Mouse (Mus musculus): Measurements from ENCODE around the gene Adk.
A peak's percentile ranks its signal among the peaks of the same experiment; 100 is the strongest.

The Adk gene

GRCm38 (mm10) chr14:21052112-21052780 is at the start of gene Adk, which contains the start of gene Ap3m1:
Adk (plus strand) TSS chr14:21052574.
Ap3m1 (minus strand) TSS chr14:21052508.
- peak; percentile 86 to 89 for DNase-seq (ENCODE audit: low spot score in 2 of 2)

- no peak for DNase-seq (ENCODE audit: low spot score in 2 of 2)
Observed at GRCm38 (mm10) chr14:21013800-21014334, 38.5 kb upstream of the Adk start.

GRCm38 (mm10) chr14:21017871-21018270 is 34.5 kb upstream of the Adk start:
- DNase-seq (ENCODE audit: low spot score in 2 of 2) = no peak

- DNase-seq (ENCODE audit: low spot score in 2 of 2) = no peak
Observed at GRCm38 (mm10) chr14:21018977-21019376, 33.4 kb upstream of the Adk start.

- DNase-seq (ENCODE audit: low spot score in 2 of 2) = peak in 1 of 2 experiments; percentile 49
Observed at GRCm38 (mm10) chr14:21020435-21020834, 31.9 kb upstream of the Adk start.

GRCm38 (mm10) chr14:21027542-21027941 is 24.8 kb upstream of the Adk start:
- no peak for DNase-seq (ENCODE audit: low spot score in 2 of 2)

- peak in 1 of 2 experiments; percentile 61 for DNase-seq (ENCODE audit: low spot score in 2 of 2)
Observed at GRCm38 (mm10) chr14:21029025-21029659, 23.2 kb upstream of the Adk start.

GRCm38 (mm10) chr14:21031783-21032511 is 20.4 kb upstream of the Adk start:
- DNase-seq (ENCODE audit: low spot score in 2 of 2) = no peak

GRCm38 (mm10) chr14:21034271-21034670 is 18.1 kb upstream of the Adk start:
- no peak for DNase-seq (ENCODE audit: low spot score in 2 of 2)

- DNase-seq (ENCODE audit: low spot score in 2 of 2) = no peak
Observed at GRCm38 (mm10) chr14:21034791-21035190, 17.6 kb upstream of the Adk start.

- DNase-seq (ENCODE audit: low spot score in 2 of 2) = no peak
Observed at GRCm38 (mm10) chr14:21039077-21039476, 13.3 kb upstream of the Adk start.

GRCm38 (mm10) chr14:21039623-21040022 is 12.8 kb upstream of the Adk start:
- DNase-seq (ENCODE audit: low spot score in 2 of 2) = no peak

- no peak for DNase-seq (ENCODE audit: low spot score in 2 of 2)
Observed at GRCm38 (mm10) chr14:21047840-21048239, 4.5 kb upstream of the Adk start.

- no peak for DNase-seq (ENCODE audit: low spot score in 2 of 2)
Observed at GRCm38 (mm10) chr14:21048879-21049278, 3.5 kb upstream of the Adk start.

GRCm38 (mm10) chr14:21050734-21051133 is 1.6 kb upstream of the Adk start:
- no peak for DNase-seq (ENCODE audit: low spot score in 2 of 2)

GRCm38 (mm10) chr14:21051380-21052111 is 828 bp upstream of the Adk start:
- no peak for DNase-seq (ENCODE audit: low spot score in 2 of 2)

- DNase-seq (ENCODE audit: low spot score in 2 of 2) = peak; percentile 49 to 55
Observed at GRCm38 (mm10) chr14:21052781-21053130, 382 bp downstream of the Adk start.

- no peak for DNase-seq (ENCODE audit: low spot score in 2 of 2)
Observed at GRCm38 (mm10) chr14:21053151-21053550, 777 bp downstream of the Adk start.

- DNase-seq (ENCODE audit: low spot score in 2 of 2) = no peak
Observed at GRCm38 (mm10) chr14:21053586-21053985, 1.2 kb downstream of the Adk start.

GRCm38 (mm10) chr14:21058972-21059371 is 6.6 kb downstream of the Adk start:
- DNase-seq (ENCODE audit: low spot score in 2 of 2) = no peak

- no peak for DNase-seq (ENCODE audit: low spot score in 2 of 2)
Observed at GRCm38 (mm10) chr14:21062766-21063513, 10.6 kb downstream of the Adk start.
